Mouse (Mus musculus): Measurements from ENCODE around the gene Nf2.
"Not testable (repeated sequence)": the region's sequence is repeated elsewhere in the genome, so short reads cannot be mapped to it uniquely, and the experiment has no call there.

Gene Nf2

DNA sequence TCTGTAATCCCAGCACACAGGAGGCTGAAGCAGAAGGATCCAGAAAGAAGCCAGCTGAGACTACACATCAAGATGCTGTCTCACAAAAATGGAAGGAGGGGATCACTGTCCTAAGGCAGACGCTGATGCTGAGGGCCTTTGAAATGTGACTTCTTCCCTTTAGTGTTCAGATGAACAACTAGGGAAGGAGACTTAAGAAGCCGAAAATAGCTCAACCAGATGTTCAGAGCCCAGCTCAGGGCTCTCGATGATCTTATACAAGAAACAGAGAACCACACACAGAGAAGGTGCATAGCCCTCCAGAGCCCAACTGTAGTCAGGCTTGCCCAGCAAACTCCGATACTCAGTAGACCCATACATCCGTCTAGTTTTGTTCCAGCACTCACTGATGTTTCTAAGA is 12.0 kb downstream of the Nf2 start:
- no peak for DNase-seq (ENCODE audit: low spot score)

DNA sequence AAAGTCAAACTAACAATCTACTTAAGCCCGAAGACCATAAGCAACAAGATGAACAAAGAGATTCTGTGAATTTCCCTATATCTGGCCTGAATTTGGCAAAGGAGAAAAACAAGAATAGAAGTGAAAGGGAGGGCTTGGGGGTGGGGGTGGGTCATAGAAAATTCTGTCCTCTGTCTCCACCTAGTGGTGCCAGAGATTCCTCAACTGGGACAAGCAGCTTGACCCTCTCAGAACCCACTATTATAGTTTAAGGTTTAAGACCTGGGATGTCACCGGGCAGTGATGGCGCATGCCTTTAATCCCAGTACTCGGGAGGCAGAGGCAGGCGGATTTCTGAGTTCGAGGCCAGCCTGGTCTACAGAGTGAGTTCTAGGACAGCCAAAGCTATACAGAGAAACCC is 12.6 kb downstream of the Nf2 start:
- DNase-seq (ENCODE audit: low spot score) = peak; percentile 38

DNA sequence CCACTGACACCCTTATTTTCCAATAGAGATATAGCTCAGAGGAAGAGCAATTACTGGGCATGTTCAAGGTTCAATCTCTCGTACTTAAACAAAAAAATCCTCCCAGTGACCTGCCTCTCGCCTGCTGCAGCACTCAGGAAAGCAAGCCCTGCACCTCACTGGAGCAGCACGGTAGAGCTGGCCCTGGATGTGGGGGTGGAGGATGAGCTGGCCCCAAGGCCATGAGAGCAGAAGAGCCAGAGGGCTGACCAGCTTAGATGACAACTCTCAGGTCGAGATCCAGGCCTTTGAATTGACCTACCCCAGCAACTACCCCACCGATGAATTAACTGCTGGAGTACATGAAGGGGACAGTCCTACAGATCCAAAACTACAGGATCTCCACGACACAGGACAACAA is 13.9 kb downstream of the Nf2 start:
- no peak for DNase-seq (ENCODE audit: low spot score)

DNA sequence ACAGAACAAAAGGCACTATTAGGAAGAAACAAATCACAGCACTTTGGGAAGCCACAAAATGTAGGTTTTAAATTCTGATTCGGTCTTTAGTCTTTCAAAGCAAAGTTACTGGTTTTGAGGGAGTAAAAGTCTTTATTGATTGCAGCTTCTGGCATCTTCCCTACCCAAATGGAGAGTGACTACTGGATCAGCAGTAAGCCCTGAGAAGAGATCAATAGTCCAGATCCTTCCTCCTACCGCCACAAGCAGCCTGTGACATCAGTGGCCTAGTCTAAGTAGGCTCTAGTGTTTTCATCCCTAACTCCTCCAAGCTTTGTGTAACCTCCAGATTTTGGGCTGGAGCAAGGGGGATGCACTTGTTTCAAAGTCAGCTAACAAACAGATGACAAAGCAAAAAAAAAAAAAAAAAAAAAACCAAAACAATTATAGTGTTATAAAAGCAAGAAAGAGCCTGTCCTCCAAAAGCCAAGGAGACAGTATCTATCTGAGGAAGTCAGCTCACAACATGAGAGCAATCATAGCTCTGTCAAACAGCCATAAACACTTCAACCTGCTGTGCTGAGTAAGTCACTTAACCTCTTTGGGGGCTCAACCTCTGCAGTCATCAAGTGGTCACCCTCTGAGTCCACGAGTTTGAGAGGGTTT is 15.9 kb downstream of the Nf2 start:
- no peak for DNase-seq (ENCODE audit: low spot score)

DNA sequence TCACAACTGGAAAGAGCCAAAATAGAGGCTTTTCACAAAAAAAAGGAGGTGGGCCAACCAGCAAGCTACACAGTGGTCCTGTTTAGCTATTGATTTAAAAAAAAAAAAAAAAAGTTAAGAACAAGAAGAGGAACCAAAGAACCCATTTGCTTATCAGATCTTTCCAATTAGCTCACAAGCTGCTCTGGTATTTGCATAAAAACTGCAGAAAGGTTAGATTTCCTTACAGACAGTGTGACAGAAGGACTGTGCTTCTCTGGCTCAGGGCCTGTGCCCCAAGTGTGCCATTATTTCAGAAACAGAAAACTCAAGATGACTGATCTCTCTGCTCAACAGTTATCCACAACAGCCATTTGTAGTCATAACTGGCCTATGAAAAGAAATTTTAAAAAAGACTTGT is 18.3 kb downstream of the Nf2 start:
- no peak for DNase-seq (ENCODE audit: low spot score)

DNA sequence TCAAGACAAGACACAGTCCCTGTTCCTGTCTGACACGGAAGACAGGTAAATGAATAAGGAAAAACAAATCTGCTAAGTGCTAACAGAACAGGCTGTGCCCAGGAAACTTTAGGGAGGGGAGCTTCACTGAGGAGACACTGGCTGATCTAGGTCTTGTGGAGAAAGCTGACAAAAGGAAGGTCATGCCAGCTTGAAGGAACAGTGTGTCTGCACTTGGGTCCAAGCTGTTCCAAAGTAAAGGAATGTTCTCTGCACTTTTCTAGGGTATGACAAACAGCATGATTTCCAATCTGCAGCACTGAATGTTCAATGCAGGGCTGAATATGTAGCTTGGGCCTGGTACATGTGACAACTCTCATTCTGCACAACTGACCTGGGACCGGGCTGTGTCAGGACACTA is 21.4 kb downstream of the Nf2 start:
- DNase-seq (ENCODE audit: low spot score) = no peak

DNA sequence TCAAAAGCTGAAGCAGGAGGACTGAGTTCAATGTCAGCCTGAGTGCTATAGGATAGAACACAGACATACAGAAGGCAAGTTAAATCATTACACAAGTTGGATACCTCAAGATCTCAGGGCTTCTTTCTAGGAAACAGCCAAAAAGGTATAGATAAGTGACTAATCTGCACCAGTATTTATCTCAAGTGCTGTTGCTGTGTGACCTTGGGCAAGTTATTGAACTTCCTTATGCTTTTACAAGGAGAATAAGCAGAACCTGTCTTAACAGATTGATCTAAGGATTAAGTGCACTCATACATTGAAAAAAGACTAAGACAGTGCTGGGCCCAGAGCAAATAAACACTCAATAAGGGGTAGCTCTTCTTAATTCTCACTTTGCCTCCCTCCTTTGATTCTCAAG is 22.0 kb downstream of the Nf2 start:
- DNase-seq (ENCODE audit: low spot score) = no peak

DNA sequence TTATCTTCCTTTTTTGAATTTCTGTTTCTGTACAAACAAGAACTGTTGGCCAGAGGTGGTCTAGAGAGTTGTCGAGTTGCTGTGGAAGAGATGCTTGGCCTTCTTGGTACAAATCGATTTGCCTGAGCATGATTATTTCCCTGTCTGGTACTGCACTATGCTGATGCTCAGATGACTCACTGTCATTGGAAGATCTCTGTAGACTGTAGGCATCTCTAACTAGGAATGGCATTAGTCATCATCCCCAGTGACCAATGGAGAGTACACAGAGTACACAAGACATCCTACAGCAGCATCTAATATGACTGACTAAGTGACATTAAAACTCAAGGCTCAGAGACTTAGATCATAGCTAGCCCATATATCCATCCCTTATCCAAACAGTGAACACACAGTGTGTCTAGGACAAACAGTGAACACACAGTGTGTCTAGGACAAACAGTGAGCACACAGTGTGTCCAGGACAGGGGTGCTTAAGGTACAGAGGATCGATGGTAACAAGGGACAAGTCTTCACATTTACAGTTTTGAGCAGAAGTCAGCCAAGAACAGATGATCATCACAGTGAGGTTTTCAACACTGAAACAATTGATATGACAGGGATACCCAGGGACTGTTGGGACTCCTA is 23.1 kb downstream of the Nf2 start:
- DNase-seq (ENCODE audit: low spot score) = no peak

DNA sequence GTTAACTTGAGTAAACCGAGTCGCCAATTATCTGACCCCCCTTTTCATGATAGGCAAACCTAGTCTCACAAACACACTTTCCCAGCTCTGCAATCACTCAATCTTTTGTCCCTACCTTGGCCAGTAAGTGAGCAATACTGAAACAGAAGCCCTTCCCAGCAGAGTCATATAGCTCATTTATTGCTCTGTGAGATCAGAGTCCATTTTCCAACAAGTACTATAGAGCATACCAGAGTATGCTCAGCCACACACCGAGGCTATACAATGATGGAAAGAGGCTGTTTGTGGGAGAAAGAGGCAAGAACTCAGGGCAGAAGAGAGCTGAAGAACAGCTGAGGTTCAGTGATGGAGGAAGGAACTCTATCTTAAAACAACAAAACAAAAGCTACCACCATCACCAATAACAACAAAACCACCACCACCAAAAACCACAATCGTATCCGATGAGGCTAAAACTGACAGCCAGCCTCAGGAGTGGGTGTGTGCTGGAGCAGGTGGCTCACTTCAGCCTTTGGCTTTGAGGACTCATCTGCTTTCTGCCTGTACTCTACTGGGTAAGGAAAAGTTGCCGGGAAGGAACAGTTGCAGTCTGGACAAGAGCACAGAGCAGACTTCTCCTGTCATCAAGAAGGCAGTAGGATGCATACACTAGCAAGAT is 25.6 kb downstream of the Nf2 start:
- DNase-seq (ENCODE audit: low spot score) = no peak

DNA sequence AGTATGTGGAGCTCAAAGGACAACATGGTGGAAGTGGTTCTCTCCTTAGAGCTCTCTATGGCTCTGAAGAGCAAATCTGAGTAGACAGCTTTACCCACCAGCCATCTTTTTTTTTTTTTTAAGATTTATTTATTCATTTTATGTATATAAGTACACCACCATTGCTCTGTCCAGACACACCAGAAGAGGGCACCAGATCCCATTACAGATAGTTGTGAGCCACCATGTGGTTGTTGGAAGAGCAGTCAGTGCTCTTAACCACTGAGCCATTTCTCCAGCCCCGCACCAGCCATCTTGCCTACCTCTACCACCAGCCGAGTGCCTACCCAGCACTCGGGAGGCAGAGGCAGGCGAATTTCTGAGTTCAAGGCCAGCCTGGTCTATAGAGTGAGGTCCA is 26.9 kb downstream of the Nf2 start:
- DNase-seq (ENCODE audit: low spot score) = not testable (repeated sequence)

DNA sequence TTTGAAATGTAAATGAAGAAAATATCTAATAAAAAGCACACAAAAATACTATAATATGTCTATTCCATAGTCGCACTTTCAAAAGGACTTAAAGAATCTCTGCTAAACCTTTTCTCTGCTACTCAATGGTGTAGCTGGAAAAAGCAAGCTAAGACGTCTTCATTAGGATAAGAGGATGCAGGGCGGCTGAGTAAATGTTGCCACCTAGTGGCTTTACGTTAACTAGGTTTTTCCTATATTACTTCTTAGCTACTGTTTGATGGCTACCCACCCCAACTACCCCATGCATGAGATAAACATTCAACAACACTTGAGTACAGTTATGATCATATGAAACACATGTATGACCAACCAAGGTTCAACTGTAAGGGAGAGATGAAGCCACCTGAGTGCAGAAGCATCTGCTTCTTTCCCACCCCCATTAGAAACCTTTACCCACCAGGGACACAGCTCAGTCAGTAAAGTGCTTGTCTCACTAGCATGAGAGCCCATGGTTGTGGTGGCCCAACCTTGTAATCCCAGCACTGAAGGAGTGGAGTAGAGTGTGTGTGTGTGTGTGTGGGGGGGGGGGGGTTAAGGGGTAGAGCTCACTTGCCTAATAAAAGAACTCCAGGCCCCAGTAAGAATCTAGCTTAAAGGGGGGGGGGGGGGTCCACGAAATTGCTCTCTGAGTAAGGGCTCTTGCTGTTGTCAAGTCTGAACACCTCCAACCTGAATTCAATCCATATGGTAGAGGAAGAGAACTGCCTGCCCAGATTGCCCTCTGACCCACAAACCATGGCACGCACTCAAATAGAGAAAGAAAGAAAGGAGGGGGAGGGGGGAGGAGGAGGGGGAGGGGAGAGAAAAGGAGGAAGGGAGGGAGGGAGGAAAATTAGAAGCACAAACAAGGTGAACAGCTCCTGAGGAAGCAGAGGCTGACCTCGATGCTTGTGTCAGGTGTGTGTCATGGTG is 27.6 kb downstream of the Nf2 start:
- peak; percentile 16 for DNase-seq (ENCODE audit: low spot score)

DNA sequence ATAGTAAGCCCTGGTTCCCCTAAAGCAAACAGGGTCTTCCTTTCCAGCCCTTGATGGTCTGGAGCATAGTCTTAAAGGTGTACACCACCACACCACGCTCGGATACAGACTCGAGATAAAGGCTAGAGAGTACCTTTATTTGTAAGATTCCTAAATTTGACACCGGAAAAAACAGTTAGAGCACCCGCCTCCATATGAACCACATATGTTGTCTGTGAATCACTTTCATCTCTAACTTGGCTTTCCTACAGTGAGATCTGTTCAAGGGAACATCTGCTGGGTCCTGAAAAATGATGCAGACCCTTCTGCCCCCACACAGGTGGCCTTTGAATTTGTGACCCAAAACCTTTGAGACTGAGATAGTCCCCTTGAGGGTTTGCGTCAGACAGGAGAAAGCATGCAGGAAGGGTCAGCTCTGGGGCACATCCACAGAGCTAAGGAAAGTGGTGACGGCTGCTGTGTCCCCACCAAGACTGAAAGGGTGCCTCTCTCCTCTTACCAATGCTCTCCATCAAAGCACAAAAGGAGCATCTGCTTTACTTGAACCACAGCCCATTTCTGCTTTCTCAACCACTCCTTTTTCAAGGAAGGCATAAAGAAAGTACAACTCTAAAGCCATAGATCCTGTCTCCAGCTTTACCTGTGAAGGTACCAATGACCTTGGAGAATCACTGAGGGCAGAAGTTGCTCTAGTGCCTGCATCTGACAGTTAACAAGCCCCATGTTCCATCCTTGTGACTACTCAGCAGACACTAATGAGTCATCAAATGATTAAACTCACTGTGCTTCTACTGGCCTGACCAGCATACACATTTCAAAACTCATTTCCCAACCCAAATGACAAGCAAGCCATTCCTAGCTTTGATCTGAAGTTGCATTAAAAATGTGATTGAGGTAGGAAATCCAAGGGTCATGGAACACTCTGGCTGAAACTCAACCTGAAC is 34.6 kb downstream of the Nf2 start:
- no peak for DNase-seq (ENCODE audit: low spot score)

DNA sequence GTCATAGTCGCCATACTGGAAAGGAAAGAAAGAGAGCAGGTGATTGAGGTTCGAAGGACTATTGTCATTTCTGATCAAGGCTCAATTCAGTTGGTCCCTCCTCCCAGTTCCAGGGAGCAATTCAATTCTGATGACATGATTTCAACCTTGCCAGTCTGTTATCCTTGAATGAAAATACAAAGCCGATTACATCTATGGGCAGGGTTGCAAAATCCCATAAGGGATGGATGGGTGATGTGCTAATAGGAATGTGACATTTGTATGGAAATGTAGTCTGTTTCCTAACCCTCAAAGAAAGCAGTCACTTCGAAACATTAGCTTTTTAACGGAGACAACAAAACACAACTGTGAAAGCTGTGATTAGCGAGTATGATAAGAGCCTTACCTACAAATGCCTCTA is 41.0 kb downstream of the Nf2 start:
- DNase-seq (ENCODE audit: low spot score) = no peak

DNA sequence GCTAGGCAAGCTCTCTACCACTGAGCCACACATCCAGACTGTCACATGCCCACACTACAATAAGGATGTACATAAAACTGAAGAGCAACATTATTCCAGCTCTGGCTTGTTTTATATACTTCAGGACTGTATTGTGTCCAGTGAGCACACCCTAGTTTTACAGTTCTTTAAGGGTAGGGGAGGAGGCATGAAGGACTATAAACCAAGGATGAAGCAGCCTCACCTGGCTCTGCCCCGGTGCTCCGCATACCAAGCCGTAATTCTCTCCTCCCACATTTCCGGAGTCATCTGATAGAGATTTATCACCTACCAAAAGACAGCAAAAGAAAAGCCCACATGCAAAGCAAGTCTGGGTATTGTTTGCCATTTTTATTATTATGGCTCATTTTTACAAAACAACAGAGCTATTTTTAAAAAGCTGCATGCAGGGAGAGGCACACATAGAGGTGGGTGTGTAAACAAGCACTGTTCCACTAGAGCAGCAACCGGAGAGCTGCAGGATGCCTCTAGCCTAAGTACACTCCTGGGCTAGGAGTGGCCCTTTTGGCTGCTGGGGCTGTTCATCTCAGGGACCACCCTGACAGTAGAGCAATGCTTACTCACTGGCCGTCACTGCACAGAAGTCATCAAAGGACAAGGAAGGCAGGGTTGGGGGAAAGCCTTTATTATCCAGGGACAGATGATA is 43.2 kb downstream of the Nf2 start:
- DNase-seq (ENCODE audit: low spot score) = no peak

DNA sequence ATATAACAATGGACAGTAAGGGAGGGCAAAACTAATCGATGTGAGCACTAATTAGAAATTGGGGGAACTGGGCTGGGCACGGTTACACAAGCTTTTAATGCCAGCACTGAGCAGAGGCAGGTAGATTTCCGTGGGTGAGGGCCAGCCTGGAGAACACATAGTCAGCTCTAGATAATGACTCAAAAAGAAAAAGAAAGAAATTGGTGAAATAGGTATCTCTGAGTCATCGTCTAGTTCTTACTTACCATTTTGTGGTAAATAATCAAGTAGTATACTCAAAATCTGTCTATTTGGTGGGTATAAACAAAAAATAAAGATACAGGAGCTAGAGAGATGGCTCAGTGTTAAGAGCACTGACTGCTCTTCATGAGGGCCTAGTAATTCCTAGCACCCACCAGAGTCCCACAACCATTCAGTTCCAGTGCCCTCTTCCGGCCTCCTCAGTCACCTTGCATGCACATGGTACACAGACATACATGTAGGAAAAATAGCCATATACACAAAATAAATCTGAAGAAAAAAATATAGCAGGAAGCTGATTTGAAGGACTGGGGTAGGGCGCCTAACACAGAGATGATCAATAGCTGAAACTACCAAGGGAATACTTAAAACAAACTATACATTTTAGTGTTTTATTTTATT is 44.3 kb downstream of the Nf2 start:
- DNase-seq (ENCODE audit: low spot score) = no peak

DNA sequence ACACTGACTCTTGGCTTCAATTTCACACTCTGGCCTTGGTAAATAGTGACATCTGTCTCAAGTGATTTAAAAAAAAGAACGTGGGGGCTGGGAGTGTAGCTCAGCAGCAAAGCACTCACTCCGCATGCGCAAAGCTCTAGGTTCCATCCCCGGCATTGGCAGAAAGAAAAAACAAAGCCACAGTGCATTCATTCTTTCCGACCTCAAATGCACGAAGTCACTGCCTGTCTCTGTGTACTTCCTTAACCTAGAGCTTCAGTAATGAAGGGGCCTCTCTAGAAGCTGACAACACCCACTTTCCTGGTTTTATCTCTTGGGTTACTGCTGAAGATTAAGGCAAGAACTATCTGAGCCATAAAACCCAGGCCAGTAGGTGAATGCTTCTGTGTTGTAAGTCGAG is 45.4 kb downstream of the Nf2 start:
- DNase-seq (ENCODE audit: low spot score) = peak; percentile 6

DNA sequence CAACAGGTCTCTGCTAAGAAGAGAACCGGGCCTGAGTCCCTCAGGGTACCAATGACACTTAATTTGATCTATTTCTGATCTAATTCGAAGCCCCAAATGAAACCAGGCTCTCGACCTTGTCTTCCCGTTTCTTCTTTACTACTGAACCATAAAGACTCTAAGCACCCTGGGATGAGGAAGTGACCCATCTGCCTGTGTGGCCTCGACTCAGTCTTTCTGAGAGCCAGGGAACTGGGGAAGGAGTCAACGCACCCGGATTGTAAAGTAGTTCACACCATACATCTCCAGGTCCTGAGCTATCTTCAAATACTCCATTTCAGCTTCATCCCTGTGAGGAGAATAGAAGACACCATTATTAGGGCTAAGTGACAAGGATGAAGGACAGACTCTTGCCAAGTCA is 45.9 kb downstream of the Nf2 start:
- no peak for DNase-seq (ENCODE audit: low spot score)

DNA sequence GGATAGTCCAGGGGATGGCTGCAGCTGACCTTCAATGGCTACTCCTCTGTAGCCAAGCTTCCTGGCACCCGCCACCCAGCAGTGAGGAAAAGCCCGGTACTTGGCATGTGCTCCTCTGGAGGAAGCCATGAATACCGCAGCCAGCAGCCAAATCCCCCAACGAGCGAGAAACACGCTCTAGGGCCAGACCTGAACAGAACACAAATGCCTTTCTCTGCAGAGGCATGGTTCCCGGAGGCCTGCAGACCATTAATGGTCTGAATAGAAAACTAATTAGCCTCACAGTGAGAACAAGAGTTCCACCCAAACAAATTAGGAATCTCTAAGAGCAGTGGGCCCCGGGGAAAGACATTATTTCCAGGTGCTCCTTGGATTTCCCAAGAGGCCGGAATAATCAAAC is 46.3 kb downstream of the Nf2 start:
- DNase-seq (ENCODE audit: low spot score) = no peak

DNA sequence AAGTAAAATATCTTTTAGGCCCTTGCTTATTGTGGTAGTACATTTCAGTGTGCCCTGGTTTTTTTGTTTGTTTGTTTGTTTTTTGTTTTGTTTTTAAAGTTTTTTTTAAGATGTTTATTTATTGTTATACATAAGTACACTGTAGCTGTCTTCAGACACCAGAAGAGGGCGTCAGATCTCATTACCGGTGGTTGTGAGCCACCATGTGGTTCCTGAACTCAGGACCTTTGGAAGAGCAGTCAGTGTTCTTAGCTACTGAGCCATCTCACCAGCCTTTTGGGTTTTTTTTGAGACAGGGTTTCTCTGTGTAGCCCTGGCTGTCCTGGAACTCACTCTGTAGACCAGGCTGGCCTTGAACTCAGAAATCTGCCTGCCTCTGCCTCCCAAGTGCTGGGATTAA is 46.9 kb downstream of the Nf2 start:
- DNase-seq (ENCODE audit: low spot score) = not testable (repeated sequence)

DNA sequence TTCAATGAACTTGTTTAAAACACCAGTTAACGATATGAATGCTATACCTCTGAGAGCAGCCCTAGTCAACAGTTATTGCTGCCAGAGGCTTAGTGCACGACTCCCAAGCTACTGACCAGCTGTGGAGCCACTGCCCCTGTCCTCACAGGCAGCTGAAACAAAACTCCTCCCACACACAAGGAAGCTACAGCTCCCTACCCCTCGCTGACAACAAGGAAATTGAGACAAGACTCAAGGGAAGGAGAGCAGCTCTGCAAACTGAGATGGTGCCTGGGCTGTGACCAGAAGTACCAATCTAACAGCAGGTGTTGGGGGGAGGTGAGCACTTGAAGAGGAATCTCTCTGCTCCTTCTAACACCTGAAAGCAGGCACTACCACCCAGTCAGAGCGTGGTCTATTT is 48.7 kb downstream of the Nf2 start:
- no peak for DNase-seq (ENCODE audit: low spot score)
